Mouse (Mus musculus) spleen, postnatal 36 days (tissue): ENCODE measurements around the gene Gm20388.

ENCODE experiments used
- DNase-seq, 2 experiments: peaks; one replicate each; pipeline ENCODE4 v3.0.0; 2022; ENCODE audit warnings: low spot score in 2 of 2, mixed read lengths in 1 of 2

The Gm20388 gene

DNA sequence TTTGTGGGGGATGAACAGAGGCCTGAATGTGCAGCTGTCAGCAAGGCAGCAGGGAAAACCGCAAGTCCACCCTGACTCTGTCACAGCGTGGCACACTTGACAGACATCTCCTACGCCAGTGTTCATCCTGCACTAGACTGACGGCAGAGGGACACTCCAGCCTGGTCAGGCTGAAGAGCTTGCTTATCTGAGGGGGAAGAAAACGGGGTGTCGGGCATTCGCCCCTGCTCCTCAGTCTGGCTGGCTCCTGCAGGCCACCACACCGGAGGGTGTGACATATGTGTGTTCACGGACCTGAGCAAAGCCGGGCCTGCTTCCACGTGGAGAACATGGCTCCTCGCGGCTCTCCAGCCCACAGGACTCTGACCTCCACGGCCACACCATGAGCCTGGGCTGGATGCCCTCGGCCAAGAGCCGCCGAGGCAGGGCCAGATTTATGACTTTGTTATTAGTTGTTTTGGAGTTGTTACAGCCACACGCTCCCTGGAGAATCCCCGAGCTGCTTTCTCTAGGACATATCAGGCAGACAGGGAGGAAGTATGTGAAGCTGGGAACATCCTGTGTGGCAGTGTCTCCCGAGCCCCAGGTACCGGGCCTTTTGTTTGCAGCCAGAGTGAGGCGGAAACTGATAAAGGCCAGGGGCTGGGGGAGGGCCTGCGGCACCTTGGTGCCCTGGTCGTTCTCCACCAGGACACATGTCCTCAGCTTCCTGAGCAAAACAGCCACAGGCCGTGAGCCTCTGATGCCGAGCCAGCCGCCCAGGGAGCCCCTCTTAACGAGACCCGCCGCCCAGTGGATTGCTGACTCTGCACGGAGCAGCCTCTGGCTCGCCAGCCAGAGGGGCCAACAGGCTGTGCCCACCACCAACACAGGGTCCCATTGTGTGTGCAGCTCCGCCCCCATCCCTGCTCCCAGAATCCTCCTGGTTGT lies 1424.1 kb downstream of the Gm20388 start:
- no peak for DNase-seq

DNA sequence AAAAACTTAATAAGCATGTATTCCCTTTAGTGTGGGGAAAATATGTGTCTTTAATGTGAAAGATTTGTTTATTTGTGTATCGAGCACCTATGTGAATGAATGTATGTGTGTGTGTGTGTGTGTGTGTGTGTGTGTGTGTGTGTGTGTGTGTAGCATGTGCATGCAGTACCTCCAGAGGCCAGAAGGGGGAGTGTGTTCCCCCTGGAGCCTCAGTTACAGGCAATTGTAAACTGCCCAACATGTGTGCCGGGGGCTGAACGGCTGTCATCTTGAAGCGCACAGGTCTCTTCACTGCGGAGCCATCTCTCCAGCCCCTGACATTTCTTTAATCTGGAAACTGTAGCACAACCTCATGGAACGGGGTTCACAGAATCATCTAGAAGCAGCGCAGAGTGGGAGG lies 1425.0 kb downstream of the Gm20388 start:
- DNase-seq: no peak

DNA sequence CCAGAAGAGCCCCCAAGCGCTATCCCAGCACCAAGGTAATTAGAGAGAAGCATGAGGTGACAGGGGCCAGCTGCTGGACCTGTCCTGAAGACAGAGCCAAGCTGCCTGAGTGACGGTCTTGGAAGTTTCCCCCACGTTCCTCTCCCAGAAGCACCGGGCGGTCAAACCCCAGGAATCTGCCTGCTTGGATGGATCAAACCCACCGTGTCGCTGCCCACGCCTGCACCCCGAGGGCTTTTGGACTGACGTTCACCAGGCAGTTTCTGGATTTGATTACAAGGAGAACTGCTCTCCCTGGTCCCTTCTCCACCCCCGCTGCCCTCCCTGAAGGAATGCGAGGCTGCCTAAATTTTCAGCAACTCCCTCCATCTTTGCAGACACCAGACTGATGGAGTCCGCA lies 1432.3 kb downstream of the Gm20388 start:
- no peak for DNase-seq

DNA sequence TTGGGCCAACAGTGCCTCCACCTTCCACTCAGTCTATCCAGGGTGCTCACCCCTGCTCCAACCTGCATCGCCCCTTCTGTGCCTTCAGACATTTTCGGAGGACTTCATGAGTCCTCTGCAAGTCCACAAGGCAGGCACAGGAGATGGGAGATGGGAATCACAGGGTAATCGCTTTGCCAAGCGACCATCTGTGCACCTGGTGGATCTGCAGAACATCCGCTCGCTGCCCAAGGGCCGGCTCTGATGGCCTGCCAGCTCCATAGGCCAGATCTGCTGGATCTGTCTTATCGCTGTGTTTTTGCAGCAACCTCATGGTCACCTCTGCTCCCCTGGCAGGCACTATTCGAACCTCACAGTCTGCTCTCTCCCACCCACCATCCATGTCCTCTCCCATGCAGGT lies 1433.8 kb downstream of the Gm20388 start:
- no peak for DNase-seq

DNA sequence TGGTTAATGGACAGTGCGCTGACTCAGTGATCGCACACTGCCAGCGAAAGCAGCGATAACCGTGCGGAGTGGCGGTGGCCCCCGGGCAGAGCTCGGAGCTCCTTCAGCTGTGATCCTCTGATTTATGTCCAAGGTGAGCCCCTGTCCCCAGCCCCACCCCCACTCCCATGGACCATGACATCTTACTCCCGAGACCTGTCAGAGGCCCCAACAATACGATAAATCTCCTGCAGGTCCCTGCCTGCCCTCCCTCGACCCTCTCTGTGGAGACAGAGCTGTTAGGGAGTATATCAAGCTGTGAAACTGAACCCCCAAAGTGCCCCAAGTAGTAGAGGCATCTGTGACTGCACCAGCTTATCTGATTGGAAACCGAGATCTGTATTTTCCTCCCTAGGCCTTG lies 1435.5 kb downstream of the Gm20388 start:
- DNase-seq: no peak

DNA sequence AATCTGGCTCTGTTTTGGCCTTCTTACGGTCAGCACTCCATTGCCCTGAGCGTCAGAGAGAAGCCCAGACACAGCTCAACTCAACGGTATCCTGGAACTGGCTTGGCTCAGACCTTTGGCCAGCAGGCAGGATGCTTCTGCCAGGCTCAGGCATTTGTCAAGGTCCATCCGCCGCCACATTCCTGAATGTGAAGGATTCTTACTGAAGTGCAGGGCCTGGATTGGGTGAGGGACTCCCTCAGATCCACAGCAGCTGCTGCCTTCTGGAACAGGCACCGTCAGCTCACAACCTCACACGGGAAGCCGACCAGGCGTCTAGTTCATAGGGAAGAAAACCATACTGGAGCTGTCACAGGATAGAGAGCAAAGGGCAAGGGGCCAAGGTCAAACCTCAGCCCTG lies 1436.2 kb downstream of the Gm20388 start:
- DNase-seq: no peak

DNA sequence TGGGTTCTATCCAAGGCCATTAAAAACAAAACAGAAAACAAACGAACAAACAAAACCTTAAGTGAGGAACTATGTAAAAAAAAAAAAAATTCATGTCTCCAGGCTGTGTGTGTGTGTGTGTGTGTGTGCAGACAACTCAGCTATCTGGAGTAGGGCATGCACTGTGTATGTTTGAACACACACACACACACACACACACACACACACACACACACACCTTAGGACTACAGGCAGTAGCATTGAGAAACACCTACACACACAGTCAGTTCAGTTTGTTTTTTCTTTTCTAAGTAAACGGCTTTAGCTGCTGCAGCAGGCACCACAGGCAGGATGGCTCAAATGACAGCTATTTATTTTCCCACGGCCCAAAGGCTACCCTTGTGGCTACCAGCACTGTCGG lies 1438.4 kb downstream of the Gm20388 start:
- no peak for DNase-seq

DNA sequence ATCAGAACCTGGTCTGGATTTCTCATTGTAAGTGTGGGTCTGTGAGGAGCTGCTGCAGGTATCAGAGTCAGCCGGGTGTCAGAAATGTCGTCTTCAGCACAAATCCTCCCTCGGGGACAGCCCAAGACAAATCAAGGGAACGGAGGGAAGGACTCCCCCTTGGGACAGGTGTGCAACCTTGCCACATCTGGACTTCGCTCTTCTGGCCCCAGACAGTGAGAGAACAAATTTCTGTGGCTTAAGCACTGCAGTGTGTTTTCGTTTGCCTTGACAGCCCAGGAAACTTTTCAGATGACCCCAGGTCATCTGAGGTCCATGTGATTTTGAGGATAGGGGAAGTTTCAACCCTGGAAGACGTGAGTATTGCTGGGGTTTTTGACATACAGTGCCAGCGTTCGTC lies 1440.2 kb downstream of the Gm20388 start:
- no peak for DNase-seq

DNA sequence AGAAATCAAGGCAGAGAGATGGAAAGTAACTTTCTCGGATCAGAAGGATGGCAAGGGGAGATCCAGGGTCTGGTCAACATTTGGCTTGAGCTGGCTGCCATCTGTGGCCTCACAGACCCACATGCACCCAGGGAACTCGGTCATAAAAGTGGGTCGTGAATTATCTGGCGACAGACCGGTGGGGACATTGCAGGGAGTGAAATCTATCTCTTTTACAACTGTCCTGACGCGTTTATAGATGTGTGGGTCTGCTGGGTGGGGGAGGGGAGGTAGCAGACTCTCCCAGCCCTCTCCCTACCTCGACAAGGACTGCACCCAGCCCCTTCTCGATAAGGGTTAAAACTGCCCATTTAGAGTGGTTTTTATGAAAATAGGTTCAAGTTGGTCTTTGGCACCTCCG lies 1444.2 kb downstream of the Gm20388 start:
- no peak for DNase-seq

DNA sequence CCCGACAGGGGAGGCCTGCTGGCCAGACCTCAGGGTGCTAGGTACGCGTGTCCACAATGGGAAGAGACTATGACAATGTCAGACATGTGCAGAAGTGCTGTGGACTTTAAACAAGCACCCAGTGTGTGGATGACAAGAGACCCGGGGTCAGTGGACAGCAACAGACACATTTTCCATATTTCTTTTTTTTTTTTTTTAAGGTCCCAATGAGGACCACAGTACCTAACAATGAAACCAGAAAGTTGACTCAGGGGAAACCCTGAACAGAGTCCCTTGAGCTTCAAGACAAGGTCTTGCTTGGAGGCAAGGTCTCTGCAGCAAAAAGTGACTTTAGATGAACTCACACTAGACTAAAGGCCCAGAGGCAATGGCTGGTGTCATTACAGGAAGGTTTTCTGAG lies 1446.8 kb downstream of the Gm20388 start:
- no peak for DNase-seq

DNA sequence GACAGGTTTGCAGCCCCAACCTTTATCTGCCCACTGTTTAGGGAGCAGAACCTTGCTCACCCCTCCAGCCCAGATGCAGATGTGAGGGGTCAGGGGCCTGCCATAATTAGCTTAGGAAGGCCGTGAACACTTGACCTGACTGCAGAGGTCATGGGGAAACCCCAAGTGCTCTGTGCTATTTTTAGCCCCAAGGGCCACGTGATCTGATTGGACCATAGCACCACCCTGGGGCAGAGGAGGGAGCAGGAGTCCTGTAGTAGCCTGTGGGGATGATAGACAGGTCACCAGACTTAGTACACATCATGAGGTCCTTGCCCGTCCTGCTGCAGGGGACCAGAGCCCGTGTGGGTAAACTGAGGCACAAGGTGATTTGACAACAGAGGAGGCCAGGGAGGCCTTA lies 1448.0 kb downstream of the Gm20388 start:
- no peak for DNase-seq

DNA sequence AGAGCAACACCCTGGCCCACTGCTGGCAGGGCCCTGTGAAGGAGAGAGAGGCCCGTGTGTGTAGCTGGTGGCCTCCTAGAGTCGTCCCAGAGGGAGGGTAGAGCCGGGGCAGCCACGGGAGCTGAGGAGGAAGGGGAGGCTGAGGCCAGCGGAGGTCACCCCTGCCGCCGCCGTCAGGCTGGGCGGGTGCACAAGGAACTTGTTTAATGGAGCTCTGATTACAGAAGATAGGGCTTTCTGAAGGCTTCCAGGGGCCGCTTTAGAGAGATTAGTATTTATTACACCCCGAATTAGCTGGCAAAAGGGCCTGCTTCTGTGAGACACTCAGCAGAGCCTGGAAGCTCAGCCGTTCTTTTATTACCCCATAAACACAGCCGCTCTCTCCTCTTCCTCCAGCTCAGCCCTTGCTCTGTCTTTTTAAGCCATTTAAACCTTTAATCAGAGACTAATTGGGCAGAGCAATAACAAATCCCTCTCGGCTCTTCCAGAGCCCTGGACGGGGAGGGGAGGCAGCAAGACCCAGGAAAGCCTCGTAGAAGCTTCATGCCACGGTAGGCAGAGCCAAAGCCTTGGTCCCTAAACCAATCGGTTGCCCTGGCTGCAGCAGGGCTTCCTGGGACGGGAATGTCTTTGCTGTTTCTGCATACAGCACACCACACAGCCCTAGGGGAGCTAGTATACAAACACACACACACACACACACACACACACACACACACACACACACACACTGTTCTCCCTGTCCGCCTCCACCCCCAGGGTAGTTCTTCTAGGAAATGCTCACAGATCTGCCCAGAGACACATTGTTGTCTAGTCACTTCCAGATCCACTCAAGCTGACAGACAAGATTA lies 1448.7 kb downstream of the Gm20388 start:
- DNase-seq: no peak

DNA sequence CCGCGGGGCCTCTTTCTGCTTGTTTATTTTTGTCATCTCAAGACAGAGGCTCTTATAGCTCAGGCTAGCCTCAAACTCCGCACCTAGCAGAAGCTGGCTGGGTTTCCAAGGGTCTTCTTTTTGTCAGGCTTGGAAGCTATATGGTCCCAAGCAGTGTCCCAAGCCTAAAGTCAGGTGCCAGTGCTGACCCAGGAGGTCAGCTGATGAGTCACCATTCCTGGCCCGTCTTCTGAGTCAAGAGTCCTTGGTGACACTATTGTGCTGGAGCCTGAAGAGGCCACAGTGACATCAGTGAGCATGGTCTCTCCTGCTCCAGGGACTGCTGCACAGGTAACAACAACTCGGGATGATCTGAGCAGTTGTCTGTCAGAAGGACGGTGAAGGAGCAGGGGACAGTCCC lies 1449.4 kb downstream of the Gm20388 start:
- no peak for DNase-seq

DNA sequence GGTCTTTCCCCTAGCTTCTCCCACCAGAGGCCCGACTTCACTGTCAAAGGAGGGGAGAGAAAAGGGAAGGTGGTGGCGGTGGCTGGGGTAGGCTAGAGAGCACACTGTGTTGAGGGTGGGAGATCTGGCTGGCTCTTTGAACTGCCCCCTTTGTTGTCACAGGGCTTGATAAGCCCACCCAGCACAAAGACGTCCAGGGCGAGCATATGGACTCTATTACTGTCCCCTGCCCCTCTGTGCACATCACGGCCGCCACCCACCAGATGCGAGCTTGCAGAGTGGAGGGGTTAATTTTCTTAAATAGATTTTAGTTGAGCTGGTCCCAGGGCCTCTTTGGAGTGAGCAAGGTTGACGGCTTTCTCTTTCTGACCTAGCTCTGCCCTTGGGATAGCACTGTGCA lies 1450.5 kb downstream of the Gm20388 start:
- no peak for DNase-seq

DNA sequence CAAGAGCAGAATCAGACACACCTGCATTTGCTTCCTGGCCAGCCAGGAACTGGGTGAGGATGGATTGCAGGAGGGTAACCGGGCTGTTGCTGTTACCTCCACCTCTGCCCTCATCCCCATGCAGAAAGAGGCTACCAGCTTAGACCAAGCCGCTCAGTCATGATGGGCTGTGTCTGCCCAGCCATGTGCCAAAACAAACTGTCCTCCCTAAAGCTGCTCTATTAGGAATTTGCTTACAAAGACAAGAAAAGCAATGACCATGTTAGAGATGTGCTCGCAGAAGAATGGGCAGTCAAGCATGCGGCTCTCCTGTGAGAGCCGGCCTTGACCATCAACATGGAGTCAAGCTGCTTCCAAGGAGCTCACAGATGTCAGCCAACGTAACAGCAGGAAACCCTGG lies 1454.0 kb downstream of the Gm20388 start:
- DNase-seq: no peak

DNA sequence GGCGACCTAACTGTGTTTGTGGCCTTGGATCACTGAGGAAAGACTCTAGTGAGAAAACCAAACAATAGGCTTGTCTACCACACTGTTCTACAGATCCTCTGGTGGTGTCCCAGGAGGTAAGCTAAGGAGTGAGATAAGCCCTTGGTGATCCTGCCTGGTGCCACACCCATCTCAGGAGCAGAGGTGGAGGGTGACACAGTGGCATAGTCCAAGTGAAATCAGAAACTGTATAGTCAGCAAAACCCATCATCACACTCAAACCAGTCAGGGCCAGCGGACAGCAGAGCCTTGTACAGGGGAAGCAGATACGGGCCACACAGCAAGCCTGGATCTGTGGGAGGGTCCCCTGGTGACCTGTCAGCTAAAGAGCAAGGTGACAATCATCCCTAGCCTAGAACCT lies 1454.5 kb downstream of the Gm20388 start:
- no peak for DNase-seq

DNA sequence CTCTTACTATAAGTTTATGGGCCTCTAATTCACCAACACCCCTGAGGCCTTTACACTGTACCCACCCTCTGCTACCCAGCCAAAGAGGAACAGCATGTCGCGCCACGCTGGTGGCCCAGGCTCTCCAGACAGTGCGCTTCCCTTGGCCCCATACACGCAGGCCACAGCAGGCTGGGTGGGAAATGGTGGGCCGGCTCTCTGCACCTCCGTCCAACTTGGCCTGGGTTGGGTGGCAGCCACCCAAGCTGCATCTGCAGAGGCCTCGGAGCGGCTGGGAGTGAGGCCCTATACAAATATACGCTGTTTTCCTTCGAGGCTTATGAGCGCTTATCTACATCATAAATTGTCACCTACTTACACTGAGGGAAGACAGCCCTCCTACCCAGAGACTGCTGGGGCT lies 1456.0 kb downstream of the Gm20388 start:
- no peak for DNase-seq

DNA sequence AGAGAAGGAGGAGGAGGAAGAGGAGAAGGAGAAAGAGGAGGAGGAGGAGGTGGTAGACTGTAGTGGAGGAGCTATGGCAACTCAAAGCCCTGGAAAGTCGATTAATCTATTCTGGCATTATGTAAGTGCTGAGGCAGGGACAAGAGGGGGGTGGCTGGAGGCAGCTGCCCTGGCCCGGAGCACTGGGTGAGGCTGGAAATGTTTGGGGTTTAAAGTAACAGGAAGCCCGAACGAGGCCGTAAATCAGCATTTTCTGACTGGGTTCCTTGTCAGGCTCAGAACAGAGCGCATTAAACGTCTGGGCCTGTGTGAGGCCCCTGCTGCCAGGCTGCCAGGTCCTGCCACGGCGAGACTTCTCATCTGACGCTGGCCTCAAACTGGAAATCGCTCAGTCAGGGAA lies 1458.2 kb downstream of the Gm20388 start:
- DNase-seq: no peak

DNA sequence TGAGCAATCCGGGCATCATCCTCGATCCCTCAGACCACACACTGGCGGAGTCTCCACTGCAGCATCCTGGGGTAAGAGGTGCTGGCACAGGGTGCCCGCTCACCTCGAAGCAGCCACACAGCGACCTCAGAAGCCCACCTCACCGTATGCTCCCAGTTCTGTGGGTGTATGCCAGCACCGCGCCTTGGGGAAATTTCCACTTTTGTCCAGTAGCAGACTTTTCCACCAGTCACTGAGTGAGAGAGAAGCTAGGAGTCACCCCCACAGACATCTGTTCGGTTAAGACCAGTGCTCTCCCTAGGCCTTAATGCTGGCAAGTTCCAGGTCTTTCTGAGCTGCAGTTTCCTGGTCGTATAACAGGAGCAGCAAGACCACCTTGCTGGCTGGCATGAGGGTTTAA lies 1458.7 kb downstream of the Gm20388 start:
- no peak for DNase-seq

DNA sequence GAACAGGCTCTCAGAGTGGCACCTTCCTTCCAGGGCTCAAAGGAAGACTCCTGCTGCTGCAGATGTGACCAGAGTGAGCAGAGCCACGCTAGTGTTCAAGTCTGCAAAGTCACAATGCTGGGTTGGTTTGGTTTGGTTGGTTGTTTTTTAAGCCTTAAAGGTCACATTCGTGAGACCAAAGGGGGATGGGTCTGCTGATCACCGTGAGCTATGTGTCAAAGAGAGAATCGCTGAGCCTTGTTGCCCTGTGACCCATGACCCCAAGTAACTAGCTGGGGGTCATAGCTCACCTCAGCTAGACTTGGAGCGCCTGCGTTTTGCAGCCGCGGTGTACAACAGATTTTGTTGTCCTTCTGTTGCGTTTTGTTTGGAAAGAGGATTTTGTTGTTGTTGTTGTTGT lies 1460.6 kb downstream of the Gm20388 start:
- DNase-seq: no peak

DNA sequence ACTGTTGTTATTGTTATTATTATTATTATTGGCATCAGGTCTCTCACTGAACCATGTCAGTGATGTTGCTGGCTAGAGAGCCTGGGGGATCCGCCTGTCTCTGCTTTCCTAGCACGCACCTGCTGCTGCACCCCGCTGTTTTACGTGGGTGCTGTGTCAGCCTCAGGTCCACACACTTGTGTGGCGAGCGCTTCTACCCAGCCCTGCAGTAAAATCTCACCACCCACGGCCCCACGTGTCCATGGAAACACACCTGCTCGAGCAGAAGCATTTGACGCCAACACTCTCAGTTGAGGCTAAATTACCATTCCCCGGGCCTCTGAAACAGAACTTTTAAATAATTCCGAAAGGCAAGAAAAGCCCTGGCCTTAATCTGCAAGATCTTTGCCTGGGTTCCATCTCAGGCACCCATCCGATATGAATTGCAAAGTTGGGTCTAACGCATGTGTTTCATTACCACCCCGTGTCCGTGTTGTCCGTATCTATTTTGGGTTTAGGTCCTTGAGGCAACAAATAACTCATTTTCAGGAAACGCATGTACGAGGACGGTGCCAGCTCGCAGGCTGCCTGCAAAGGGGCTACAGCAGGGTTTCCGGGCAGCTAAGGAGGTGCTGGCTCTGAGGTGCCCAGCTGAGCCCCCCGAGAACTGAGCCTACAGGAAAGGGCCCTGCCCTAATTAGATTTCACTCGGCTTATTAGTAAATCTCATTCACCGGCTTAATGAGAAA lies 1461.4 kb downstream of the Gm20388 start:
- no peak for DNase-seq

DNA sequence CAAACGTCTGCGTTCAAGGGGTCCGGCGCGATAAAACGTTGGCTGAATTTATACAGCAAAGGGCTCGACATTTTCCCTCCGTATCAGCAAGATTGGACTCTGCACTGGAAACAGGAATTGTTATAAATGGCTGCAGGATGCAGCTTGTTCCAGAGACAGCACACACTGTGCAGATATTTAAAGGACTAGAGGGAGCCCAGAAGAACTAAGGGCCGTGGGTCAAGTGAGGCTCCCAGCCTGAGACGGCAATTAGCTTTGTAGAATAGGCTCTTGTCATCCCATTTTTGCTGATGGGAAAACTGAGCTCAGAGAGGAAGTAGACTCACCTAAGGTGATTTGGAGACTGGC lies 1462.0 kb downstream of the Gm20388 start:
- no peak for DNase-seq
